Mouse (Mus musculus) frontal cortex, postnatal 10 days (tissue): ENCODE data around the gene Clmn.
"Not testable (repeated sequence)": the region's sequence is repeated elsewhere in the genome, so short reads cannot be mapped to it uniquely, and the experiment has no call there.

ENCODE experiments used
- DNase-seq, 2 experiments: peaks; one replicate each; pipeline ENCODE4 v3.0.0; 2022; ENCODE audit warnings: low spot score in 2 of 2, mixed read lengths in 1 of 2

Gene Clmn

DNA sequence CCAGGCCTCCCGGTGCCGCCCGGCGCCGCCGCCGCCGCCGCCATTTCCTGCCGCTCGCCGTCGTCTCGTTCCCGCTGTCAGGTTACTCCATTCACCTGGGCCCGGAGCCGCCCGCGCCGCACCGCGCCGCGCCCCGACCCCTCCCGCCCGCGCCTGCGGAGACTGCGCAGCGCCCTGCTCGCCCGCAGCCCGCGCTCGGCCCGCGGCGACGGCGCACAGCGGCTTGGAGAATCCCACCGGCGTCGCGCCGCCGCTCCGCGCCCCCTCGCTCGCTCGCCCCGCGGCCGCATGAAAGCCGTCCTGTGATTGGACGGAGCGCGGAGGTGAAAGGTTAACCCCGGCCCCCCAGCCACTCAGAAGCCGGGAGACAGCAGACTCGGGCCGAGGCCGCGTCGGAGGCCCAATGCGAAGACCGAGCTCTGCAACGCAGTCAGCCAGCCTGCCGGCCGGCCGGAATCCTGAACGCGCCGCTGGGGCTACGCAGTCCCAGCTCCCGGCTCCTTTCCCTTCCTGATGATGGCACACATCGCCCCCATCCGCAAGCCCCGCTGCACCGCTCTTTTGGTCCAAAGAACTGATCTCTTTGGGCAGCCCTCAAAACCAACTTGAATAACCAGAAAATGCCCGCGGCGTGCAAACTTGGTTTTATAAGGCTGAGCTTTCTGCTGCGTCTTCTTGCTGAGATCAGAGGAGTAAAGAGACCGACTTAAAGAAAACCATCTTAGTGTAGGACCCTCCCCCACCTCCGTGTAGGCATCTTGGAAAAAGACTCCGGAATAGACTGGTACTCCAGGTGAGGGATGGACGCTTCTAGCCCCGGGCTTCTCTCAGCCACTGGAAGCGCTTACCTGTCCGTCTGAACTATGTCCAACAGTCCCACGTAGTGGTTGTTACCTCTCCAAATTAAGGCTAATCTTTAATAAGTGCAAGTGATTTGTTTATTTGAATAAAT lies 112.8 kb downstream of the Clmn start, which contains the start of gene Dicer1:
Gene Dicer1, minus strand, starts transcription at position 139 of the 952 bp plus-strand sequence.
- peak; percentile 92 to 97 for DNase-seq

DNA sequence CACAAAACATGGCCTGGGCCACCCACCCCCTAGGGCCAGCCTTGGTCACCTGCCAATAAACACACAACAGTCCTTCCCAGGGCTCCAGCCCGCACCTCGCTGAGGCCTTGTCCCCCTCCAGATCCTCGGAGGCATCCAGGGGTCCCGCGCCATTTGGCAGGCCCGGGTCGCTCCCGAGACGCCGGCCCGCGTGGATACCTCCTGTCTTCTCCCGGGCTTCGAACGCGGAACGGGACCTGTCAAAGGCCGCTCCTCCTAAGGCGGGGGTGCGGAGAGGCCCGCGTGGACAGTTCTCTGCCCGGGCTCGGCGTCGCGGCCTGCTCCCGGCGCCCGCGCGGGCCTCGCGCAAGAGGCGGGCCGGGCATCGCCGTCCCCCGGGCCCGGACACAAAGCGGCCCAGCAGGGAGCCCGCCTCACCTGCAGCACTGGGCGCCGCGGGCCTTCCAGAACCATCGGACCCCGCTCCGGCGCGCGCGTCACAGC lies 113.5 kb downstream of the Clmn start:
- DNase-seq = peak in 1 of 2 experiments; percentile 42

DNA sequence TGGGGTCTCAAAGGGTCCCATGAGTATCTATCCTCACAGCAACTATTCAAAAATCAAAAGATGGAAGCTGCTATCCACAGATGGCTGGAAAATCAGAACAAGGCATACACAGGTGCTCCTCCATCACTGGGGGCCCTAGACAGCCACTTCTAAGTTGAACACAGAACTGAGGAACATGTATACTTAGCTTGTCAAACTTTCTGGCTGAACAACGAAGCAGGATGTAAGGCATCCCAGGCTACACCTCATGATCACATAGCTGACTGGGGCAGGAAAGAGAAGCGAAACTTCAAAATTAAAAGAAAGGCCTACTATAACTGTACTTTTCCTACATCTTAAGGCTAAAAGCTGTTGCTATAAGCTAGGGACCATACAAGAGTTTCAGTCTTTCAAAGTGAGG lies 115.9 kb downstream of the Clmn start:
- DNase-seq = no peak

DNA sequence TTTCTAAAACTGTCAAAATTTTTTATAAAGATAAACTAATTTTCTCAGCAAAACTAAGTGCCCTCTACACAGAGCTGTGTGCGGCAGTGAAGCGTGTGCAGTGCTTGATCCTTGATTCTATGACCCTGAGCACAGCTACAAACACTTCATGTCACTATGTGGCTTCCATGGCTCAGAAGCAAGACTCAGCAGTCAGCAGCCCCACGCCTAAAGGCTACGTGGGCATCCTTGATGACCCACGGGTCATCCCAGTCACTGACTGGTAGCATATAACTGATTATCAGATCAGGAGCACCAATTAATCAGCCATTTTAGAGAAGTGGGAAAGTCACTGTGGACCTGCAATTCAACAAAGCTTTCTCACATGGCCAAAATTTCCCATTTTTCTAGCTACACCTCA lies 117.6 kb downstream of the Clmn start:
- DNase-seq = no peak

DNA sequence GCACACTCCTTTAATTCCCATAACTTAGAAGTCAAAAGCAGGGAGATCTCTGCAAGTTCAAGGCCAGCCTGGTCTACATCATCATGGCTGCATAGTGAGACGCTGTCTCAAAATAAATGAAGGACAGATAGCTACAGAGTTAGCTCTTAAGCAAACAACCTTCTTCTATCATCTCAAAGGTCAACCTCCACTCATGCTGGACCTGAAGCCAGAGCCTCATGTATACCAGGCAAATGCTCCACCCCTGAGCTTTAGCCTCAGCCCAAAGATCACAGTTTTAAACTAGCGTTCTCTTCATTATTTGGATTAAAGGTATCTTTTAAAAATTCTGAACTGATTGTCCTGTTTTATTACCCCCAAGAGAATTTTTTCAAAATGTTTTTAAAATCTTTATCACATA lies 118.3 kb downstream of the Clmn start:
- no peak for DNase-seq

DNA sequence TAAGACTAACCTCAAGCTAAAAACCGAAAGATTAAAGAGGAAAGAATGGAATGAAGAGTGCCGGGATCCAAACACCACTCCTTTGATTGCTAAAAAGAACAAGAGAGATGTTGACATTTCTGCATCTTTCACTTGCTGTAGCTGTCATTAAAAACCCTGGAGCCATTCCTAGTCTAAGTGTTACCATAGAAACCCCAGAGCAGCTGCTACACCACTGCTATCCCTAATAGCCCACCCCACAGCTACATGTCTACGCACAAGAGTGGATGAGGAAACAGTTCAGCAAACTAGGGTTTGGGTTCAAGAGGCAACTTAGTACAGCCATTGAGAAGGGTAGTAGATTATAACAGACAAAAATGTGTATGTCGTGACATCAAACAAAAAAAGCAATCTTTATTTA lies 121.2 kb downstream of the Clmn start:
- DNase-seq = no peak

DNA sequence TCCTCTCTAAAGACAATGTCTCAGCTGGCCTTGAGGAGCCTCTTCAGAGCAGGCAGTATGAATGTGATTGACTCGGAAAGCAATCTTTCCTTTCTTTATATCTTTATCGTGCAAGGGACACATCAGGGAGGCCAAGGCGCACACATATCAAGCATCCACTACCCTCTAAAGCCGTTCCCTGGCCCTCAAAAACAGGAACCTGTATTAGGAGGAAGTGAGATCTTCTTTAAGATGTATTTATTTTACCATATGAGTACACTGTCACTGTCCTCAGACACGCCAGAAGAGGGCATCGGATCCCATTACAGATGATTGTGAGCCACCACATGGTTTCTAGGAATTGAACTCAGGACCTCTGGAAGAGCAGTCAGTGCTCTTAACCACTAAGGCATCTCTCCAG lies 122.6 kb downstream of the Clmn start:
- DNase-seq = no peak

DNA sequence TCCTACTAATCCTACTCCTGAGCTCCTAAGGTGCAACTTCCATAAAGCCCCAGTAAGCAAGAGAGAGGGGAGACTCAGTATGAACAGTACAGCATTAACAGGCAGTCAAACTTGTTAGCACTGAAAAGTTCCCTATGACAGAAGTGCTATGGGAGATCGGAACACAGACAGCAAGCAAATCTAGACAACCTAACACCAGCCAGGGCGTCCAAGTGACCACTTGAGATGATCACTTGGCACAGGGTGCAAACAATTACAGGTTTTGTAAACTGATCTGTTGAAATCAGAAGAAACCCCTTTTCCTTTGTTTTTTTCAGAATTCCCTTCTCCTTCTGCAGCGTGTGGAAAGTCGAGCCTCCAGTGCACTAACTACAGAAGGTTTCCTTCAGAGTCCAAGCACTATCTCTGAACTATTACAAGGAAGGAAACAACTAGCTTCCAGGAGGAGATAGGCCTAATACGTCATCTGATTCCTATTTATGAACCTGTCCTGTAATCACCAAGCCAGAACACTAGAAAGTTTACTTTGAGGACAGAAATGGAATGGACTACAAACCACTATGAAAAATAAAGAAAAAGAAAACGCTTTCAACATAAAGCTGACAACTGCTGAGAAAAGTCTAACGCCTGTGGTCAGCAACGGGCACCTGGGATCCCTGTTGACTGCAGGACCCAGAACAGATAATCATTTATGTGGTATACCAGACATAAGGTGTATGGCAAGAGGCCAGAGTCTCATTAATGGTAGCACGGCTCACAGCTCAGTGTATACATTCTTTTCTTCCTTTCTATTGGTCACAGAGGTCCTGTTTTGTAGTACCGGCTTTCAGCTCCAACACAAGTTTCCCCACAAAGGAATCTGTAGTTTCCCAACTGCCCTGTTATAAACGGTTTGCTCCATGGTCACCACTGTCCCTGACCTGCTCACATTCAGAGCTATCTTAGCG lies 123.8 kb downstream of the Clmn start:
- no peak for DNase-seq

DNA sequence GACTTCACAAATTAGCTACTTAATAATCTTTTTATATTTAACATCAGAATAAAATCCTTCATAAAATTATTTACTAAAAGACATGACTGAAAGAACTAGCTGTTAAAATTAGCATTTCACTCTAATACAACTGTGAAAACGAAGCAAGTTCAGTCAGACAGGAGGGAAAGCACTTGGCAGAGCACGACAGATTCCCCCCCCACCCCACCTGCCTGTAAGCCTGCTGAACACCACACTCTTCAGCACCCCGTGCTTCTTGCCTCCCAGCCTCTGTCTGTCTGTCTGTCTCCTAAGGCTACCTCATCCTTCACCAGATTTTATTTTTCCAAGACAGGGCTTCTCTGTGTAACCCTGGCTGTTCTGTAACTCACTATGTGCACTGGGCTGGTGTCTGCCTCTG lies 125.9 kb downstream of the Clmn start:
- no peak for DNase-seq

DNA sequence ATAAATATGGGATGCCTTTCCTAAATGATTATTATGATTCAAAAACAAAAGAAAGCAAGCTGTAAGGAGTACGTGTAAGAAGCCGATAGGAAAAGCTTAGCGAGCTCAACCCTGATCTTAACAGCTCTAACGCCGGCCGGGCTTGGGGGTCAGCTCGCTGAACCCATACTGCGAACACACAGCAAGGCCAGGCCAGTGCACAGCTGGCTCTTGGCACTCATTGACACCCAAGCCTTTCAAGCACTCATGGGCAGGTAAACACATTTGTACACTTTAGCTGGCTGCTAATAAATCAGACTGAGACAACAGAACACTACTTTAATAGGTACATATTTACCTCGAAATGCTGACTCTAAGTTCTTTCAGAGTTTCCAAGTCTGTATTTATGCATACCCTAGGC lies 126.4 kb downstream of the Clmn start:
- no peak for DNase-seq

DNA sequence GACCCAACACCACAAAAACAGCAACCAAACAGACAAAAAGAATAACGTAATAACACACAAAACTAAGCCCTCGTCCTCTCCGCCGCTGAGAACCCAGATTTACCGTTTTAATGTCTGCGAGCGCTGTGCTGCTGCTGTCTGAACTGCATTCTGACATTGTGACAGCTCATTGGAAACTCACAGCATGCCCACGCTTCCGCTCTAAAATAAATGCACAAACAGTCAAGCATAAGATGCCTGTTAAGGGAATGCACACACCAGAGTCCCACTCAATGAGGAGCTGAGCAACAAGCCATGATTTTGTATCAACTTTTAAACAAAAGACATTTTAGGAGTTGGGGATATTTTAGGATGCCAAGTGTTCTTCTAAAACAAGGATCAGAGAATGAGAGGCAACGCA lies 127.2 kb downstream of the Clmn start:
- DNase-seq = no peak

DNA sequence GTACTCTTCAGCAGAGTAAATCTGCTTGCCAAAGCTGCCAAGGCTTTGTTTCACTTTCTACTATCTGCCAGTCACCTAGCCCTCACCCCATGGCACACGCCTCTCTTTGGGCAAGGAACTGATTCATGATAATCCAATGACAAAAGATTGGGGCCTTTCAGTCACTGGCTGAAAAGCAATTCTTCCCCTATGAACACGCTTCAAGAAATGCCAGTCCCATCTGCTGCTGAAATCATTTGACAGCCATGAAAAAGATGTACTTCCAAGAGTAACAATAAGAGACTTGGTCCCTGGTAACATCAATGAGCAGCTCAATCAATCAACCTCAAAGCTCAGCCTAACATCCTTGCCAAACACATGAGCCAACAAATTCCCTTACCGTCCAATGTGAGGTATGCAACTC lies 128.9 kb downstream of the Clmn start:
- DNase-seq = no peak

DNA sequence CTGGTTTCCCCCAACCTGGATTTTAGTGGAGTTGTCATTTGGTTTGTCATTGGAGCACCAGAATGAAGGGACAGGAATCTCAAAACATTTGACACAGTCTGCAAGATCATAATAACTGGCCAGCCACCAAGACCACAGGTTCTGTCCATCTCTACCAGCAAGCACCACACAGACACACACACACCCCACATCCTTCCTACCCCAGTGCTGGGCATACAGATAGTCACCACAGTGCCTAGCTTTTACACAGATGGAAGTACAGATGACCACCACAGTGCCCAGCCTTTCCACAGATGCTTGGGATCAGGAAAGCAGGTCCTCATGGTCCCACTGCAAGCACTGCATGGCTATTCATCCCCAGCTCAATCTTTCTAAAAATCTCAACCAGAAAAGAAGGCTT lies 131.7 kb downstream of the Clmn start:
- no peak for DNase-seq

DNA sequence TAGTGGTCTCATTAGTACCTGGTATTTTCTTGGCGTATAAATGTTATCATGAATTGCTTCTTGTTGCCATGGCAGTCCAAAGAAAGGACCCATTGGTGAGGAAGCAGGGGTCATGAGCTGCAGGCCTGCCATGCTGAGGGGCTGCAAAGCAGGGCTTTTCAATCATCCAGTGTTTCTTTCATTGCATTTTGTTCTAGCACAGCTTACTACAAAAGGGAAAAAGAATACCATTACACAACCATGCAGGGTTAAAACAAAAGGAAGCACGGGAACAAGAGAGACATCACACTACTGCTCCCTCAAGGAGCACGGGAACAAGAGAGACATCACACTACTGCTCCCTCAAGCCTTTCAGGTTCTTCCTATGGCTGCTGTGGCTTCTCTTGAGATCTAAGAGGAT lies 133.1 kb downstream of the Clmn start:
- DNase-seq = no peak

DNA sequence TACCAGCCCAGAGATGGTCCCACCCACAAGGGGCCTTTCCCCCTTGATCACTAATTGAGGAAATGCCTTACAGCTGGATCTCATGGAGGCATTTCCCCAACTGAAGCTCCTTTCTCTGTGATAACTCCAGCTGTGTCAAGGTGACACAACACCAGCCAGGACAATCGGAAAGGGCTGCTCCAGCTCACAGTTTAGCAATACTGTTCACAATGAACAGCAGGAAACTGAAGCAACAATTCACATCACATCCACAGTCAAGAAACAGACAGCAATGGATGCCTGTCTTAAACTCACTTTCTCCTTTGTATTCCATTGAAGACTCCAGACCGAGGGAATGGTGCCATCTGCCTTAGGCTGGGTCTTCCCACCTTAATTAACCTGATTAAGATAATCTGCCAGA lies 138.4 kb downstream of the Clmn start:
- not testable (repeated sequence) for DNase-seq

DNA sequence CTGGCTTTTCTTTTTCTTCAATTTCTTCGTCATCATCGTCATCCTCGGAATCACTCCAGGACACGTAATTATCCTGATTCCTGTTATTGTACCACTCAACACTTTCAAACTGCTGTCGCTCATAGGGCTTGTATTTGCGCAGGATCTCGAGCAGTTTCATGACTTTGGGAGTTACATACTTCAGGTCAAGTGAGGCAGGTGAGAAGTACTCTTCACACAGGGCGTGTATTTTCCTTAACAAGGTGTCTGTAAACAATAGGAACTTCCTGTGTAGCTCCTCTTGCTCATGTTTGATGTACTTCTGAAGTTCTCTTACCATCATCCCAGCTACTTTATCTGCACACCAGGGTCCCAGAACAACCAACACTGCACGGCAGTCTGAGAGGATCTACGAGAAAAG lies 142.8 kb downstream of the Clmn start:
- DNase-seq = no peak

DNA sequence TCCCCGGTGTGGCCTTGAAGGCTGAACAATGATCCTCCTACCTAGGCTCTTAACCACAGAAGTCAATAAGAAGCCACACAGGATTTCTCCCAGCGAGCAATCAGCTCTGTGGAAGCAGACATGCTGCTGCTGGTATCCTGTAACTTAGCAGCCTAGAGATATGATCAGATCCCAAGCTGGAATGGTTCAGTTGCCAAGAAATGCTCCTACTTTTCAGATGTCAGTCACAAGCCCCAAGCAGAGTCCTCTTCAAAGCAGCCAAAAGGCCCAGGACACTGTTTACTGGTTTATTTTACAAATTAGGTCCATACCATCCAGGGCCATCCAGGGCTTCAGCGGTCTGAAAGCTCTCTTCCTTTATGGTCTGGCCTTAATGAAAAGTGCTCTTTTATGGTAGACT lies 143.9 kb downstream of the Clmn start:
- no peak for DNase-seq

DNA sequence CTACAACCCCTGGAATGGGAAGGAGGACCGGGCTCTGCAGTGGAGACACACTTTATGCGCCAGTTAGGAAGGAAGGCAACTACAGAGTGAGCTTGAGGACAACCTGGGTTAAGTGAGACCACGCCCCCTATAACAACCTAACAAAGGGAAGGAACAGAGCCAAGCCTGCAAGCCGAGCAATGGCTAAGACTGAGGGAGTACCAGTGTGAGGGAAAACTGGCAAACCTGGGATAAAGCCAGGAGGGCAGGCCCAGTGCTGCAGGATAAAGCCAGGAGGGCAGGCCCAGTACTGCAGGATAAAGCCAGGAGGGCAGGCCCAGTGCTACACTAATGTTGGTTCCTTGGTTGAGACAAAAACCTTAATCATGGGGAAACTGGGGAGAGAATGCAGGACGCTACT lies 145.9 kb downstream of the Clmn start:
- no peak for DNase-seq

DNA sequence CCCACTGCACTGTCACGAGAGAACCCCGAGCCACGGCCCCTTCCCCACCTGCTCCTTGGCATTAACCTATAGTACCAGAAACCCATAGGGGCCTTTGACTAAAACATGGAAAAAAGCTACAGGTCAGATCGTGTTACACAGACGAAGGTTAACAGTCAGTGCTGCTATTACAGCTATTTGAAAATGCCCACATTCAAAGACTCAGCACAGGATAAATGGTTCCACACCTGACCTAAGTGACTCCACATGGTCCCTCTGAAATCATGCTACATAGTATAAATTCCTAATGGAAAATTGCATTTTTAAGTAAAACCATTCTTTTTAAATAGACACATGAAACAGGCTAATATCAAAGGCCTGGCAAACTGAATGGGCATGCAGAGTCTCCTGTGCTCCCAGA lies 148.5 kb downstream of the Clmn start:
- no peak for DNase-seq

DNA sequence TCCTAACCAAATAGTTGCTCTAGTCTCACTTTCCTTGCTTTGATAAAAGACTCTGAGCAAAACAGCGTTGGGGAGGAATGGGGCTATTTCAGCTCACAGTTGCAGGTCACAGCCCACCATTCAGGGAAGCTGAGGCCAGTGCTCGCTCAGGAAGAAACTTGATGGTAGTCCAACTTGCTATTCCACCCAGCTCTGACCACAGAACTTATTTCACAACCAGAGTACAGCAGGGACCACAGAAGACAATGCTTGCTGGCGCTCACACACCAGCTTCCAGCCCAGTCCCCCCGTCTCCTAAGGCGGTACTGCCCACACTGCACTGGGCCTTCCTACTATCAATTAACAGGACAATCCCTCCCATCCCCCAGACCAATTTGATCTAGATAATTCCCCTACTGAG lies 149.4 kb downstream of the Clmn start:
- DNase-seq = no peak
